Mouse (Mus musculus): ENCODE data around the gene Mbtps1. TPM values are rescaled to one million over a fixed set of nuclear protein-coding genes. Genes with fewer than 3 reads are reported as not detected.

Gene Mbtps1
- polyA plus RNA-seq, 1 experiment from 2014 or later: 123 TPM

- Histone ChIP-seq H3K9me3 (replicated peaks) (no peaks in the 10 kb centered on the region), H3K4me3 (replicated peaks) (no peak overlapping the region)
Observed at GRCm38 (mm10) chr8:119487093-119487492, 71.4 kb downstream of the Mbtps1 start.

DNA sequence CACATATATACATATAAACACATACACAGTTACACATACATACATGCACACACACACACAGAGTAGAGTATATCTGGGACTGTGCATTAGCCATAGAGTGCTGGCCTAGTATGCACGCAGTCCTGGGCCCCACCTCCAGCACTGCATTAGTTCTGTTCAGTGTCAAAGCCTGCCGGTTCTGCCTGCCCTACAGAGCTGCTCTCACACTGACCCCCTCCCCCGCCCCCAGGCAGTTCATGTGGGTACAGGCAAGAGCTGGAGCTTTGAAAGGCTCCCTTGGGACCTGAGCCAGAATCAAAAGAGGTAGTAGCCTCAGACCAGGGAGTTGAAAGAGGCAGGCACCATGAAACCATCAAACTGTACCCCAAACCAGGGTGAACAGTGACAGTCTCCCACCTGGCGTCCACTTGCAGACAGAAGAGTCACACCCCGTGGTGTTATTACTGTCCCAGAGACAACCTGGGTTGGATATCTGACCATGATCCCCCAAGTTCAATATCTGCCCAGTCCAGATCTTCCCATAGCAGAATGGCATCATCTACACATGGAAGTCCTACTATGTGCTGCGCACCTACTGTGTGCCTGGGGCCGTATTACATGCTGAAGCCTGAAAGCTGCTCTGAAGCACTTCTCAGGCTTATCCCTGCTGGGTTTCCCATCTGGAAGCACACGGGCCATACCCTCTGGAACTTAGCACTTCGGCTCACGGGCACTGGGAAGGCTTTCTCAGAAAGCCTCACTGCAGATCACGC is 74.2 kb downstream of the Mbtps1 start:
- no peaks in the 10 kb centered on the region for H3K27me3 ChIP-seq
- no peaks in the 10 kb centered on the region for H3K36me3 ChIP-seq
- 81% methylated on average over 11 of the region's 11 CpGs for WGBS
- no peak overlapping the region for H3K9ac ChIP-seq
- no peak overlapping the region for H3K4me2 ChIP-seq
- H3K4me3 ChIP-seq (replicated peaks): no peak overlapping the region
- no peak for ATAC-seq (replicated peaks; ENCODE audit: low FRiP score)
- no peaks in the 10 kb centered on the region for H3K4me1 ChIP-seq
- no peaks in the 10 kb centered on the region for H3K9me3 ChIP-seq (replicated peaks)
- H3K27ac ChIP-seq: no peak overlapping the region

More at GRCm38 (mm10) chr8:119487093-119487492, 71.4 kb downstream of the Mbtps1 start:
- H3K27ac ChIP-seq: no peak overlapping the region
- H3K4me2 ChIP-seq: no peak overlapping the region
- H3K36me3 ChIP-seq: no peaks in the 10 kb centered on the region
- no peak for ATAC-seq (replicated peaks; ENCODE audit: low FRiP score)
- WGBS: 77% methylated on average over 7 of the region's 7 CpGs
- peaks cover 16% of the 10 kb centered on the region for H3K4me1 ChIP-seq
- no peaks in the 10 kb centered on the region for H3K27me3 ChIP-seq
- no peak overlapping the region for H3K9ac ChIP-seq

GRCm38 (mm10) chr8:119478684-119479083 is 79.9 kb downstream of the Mbtps1 start:
- WGBS: 24% methylated on average over 5 of the region's 5 CpGs
- no peak for ATAC-seq (replicated peaks; ENCODE audit: low FRiP score)
- 0 out of 2 replicates have a peak, but pooled peaks cover 6% of the 10 kb centered on the region for H3K4me1 ChIP-seq
- no peak overlapping the region for H3K9ac ChIP-seq
- no peaks in the 10 kb centered on the region for H3K9me3 ChIP-seq (replicated peaks)
- H3K27me3 ChIP-seq: no peaks in the 10 kb centered on the region
- H3K4me3 ChIP-seq (replicated peaks): no peak overlapping the region
- H3K27ac ChIP-seq: no peak overlapping the region
- no peak overlapping the region for H3K4me2 ChIP-seq
- H3K36me3 ChIP-seq: no peaks in the 10 kb centered on the region

DNA sequence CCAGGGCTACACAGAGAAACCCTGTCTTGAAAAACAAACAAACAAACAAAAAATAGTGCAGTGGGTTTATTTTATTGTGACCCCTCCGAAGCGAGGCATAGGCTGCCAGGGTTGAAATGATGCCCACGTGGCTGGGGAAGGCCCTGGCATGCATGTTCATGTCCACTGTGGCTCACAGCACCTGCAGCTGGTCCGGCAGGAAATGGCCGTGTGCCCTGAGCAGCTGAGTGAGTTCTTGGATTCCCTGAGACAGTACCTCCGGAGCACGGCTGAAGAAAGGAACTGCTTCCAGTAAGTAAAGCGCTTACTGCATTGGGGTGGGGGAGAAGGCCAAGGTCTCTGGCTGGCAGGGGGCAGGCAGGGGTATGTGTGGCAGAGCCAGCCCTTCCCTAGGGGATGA is 90.4 kb downstream of the Mbtps1 start:
- Histone ChIP-seq H3K9me3 (replicated peaks) (no peaks in the 10 kb centered on the region), H3K9ac (no peak overlapping the region), H3K27me3 (peaks cover 21% of the 10 kb centered on the region), H3K36me3 (no peaks in the 10 kb centered on the region), H3K27ac (no peak overlapping the region), H3K4me1 (peaks cover 33% of the 10 kb centered on the region), H3K4me3 (replicated peaks) (no peak overlapping the region), H3K4me2 (no peak overlapping the region)
- ATAC-seq (replicated peaks; ENCODE audit: low FRiP score): no peak
- 83% methylated on average over 8 of the region's 8 CpGs for WGBS

- WGBS: 75% methylated on average over 10 of the region's 10 CpGs
- 0 out of 2 replicates have a peak overlapping the region, but pooled peaks have one; percentile 41 for H3K27ac ChIP-seq
- ATAC-seq (replicated peaks; ENCODE audit: low FRiP score): no peak
- H3K9me3 ChIP-seq (replicated peaks): no peaks in the 10 kb centered on the region
- H3K4me3 ChIP-seq (replicated peaks): no peak overlapping the region
- H3K4me2 ChIP-seq: no peak overlapping the region
- no peaks in the 10 kb centered on the region for H3K36me3 ChIP-seq
- peaks cover 21% of the 10 kb centered on the region for H3K27me3 ChIP-seq
- no peak overlapping the region for H3K9ac ChIP-seq
- H3K4me1 ChIP-seq: peaks cover 33% of the 10 kb centered on the region
Observed at GRCm38 (mm10) chr8:119466794-119467193, 91.7 kb downstream of the Mbtps1 start.

- H3K4me3 ChIP-seq (replicated peaks): peak overlapping the region; percentile 19
- 1% methylated on average over 18 of the region's 18 CpGs for WGBS
Observed at GRCm38 (mm10) chr8:119466105-119466504, 92.4 kb downstream of the Mbtps1 start.

GRCm38 (mm10) chr8:119463709-119464108 is 94.8 kb downstream of the Mbtps1 start:
- Histone ChIP-seq H3K9me3 (replicated peaks) (no peaks in the 10 kb centered on the region), H3K27ac (no peak overlapping the region), H3K4me1 (peaks cover 41% of the 10 kb centered on the region), H3K36me3 (no peaks in the 10 kb centered on the region), H3K4me3 (replicated peaks) (no peak overlapping the region), H3K4me2 (no peak overlapping the region), H3K27me3 (peaks cover 25% of the 10 kb centered on the region), H3K9ac (no peak overlapping the region)
- WGBS: 40% methylated on average over 7 of the region's 7 CpGs
- 0 out of 2 replicates have a peak, but pooled peaks have one; percentile 2 for ATAC-seq (replicated peaks; ENCODE audit: low FRiP score)

More at GRCm38 (mm10) chr8:119466105-119466504, 92.4 kb downstream of the Mbtps1 start:
- Histone ChIP-seq H3K27me3 (peaks cover 21% of the 10 kb centered on the region), H3K27ac (no peak overlapping the region), H3K36me3 (no peaks in the 10 kb centered on the region), H3K4me1 (peaks cover 37% of the 10 kb centered on the region), H3K4me2 (peak overlapping the region; percentile 54), H3K9me3 (replicated peaks) (no peaks in the 10 kb centered on the region), H3K9ac (no peak overlapping the region)
- peak; percentile 82 for ATAC-seq (replicated peaks; ENCODE audit: low FRiP score)

GRCm38 (mm10) chr8:119461356-119461755 is 97.2 kb downstream of the Mbtps1 start:
- no peak overlapping the region for H3K4me3 ChIP-seq (replicated peaks)
- H3K9me3 ChIP-seq (replicated peaks): no peaks in the 10 kb centered on the region
- ATAC-seq (replicated peaks; ENCODE audit: low FRiP score): no peak
- no peak overlapping the region for H3K4me2 ChIP-seq
- no peaks in the 10 kb centered on the region for H3K36me3 ChIP-seq
- H3K4me1 ChIP-seq: peaks cover 36% of the 10 kb centered on the region
- H3K9ac ChIP-seq: no peak overlapping the region
- H3K27me3 ChIP-seq: peaks cover 21% of the 10 kb centered on the region
- WGBS: 55% methylated on average over 9 of the region's 9 CpGs
- no peak overlapping the region for H3K27ac ChIP-seq

DNA sequence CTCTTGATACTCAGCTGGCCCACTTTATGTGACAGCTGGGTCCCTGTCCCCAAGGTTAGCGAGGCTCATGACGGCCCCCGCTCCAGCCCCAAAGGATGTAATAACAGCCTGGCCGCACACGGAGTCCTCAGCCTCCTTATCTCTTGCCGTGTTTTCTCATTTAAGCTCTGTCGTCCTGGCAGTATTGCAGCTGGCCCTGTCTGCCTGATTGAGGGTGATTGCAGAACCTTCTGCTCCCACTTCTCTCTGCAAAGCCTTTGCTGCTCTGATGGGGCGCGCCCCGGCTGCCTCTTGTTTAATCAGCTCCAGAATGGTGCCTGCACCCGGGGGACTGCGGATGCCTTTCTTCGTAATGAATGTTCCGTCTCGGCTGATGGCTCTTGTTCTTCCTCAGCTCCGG is 98.8 kb downstream of the Mbtps1 start:
- WGBS: 31% methylated on average over 16 of the region's 16 CpGs
- H3K27me3 ChIP-seq: peaks cover 7% of the 10 kb centered on the region; the same call in 1 of the 2 replicates
- H3K27ac ChIP-seq: no peak overlapping the region
- H3K4me2 ChIP-seq: no peak overlapping the region
- H3K4me1 ChIP-seq: peaks cover 25% of the 10 kb centered on the region
- no peaks in the 10 kb centered on the region for H3K9me3 ChIP-seq (replicated peaks)
- H3K36me3 ChIP-seq: no peaks in the 10 kb centered on the region
- no peak overlapping the region for H3K4me3 ChIP-seq (replicated peaks)
- ATAC-seq (replicated peaks; ENCODE audit: low FRiP score): no peak
- no peak overlapping the region for H3K9ac ChIP-seq

Other genes starting within 250 kb of the Mbtps1 start
- 322 TPM in 2 replicates for gene Hsbp1, start 214.2 kb downstream of the Mbtps1 start, polyA plus RNA-seq (2015; fragmentation: Nextera tagmentation; extraction: Ambion mirVana)
- gene Mlycd, start 163.9 kb downstream of the Mbtps1 start, polyA plus RNA-seq (2015; fragmentation: Nextera tagmentation; extraction: Ambion mirVana): 11.7 and 12.8 TPM in 2 replicates
- 2.0 and 3.5 TPM in 2 replicates for gene Osgin1, start 124.6 kb downstream of the Mbtps1 start, polyA plus RNA-seq (2015; fragmentation: Nextera tagmentation; extraction: Ambion mirVana)
- 2.3 and 3.3 TPM in 2 replicates for gene Necab2, start 112.0 kb downstream of the Mbtps1 start, polyA plus RNA-seq (2015; fragmentation: Nextera tagmentation; extraction: Ambion mirVana)
- gene Slc38a8, start 57.0 kb downstream of the Mbtps1 start, polyA plus RNA-seq (2015; fragmentation: Nextera tagmentation; extraction: Ambion mirVana): 0.08 TPM in 1 of 2 replicates, not detected in the other
- gene Hsdl1, start 16.4 kb upstream of the Mbtps1 start, polyA plus RNA-seq (2015; fragmentation: Nextera tagmentation; extraction: Ambion mirVana): 31.3 and 32.5 TPM in 2 replicates
- gene Dnaaf1, start 16.5 kb upstream of the Mbtps1 start, polyA plus RNA-seq (2015; fragmentation: Nextera tagmentation; extraction: Ambion mirVana): 0.23 and 0.28 TPM in 2 replicates
- 10.8 and 12.9 TPM in 2 replicates for gene Taf1c, start 46.5 kb upstream of the Mbtps1 start, polyA plus RNA-seq (2015; fragmentation: Nextera tagmentation; extraction: Ambion mirVana)
- gene Adad2, start 54.0 kb upstream of the Mbtps1 start, polyA plus RNA-seq (2015; fragmentation: Nextera tagmentation; extraction: Ambion mirVana): not detected in 2 replicates
- gene Kcng4, start 76.9 kb upstream of the Mbtps1 start, polyA plus RNA-seq (2015; fragmentation: Nextera tagmentation; extraction: Ambion mirVana): 0.05 TPM in 1 of 2 replicates, not detected in the other
- 2.3 and 3.0 TPM in 2 replicates for gene Wfdc1, start 107.6 kb upstream of the Mbtps1 start, polyA plus RNA-seq (2015; fragmentation: Nextera tagmentation; extraction: Ambion mirVana)
- 1.6 and 2.7 TPM in 2 replicates for gene Atp2c2, start 141.3 kb upstream of the Mbtps1 start, polyA plus RNA-seq (2015; fragmentation: Nextera tagmentation; extraction: Ambion mirVana)
- gene Tldc1, start 219.7 kb upstream of the Mbtps1 start, polyA plus RNA-seq (2015; fragmentation: Nextera tagmentation; extraction: Ambion mirVana): 14.9 and 15.0 TPM in 2 replicates